Mouse (Mus musculus) heart, adult 2 months (tissue): ENCODE measurements around the gene Cntd1.

Experiments used
- CTCF ChIP-seq: fragments of 200-600 bp; IDR thresholded peaks from 2 replicates; pipeline ENCODE4 v1.8.1; 2022; ENCODE audit warnings: antibody characterized with exemption, mild to moderate bottlenecking, moderate library complexity
- POLR2A ChIP-seq: fragments of 200-500 bp; IDR thresholded peaks from 2 replicates; pipeline ENCODE4 v1.6.1; 2011; ENCODE audit warnings: mild to moderate bottlenecking, low read depth, low read length, control low read depth; ENCODE audit not compliant: insufficient read depth

DNA sequence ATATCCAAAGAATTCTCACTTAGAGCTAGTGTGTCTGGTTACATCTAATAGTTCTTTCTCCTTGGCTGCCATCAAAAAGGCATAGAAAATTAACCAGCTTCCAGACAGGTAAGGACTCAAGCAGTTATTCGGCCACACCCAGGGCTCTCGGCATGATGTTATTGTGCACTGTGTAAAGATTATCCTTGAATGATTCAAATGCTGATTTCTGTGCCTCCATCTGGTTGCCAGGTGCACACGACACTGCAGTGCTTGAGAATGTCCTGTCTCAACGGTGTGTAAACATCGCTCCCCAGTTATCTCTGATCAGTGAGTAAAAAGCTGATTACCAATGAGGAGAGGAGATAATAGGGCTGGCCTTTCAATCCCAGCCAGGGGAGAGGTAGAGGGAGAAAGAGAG lies 28.9 kb downstream of the Cntd1 start:
- TF ChIP-seq POLR2A, result no peak
- TF ChIP-seq CTCF, result no peak
